Mouse (Mus musculus) liver, embryonic 16.5 days (tissue): ENCODE data around the gene Thtpa. TPM values are rescaled to one million over a fixed set of nuclear protein-coding genes. Genes with fewer than 3 reads are reported as not detected.

ENCODE experiments used
- ATAC-seq: fragments of 200-750 bp; cut with Nextera tagmentation; 2 replicates; pipeline ENCODE4 v1.8.0; 2017; ENCODE audit warnings: low read depth, mild to moderate bottlenecking, moderate number of reproducible peaks, moderate library complexity
- H3K27ac ChIP-seq: fragments of 300-500 bp; sonication (generic); 2 replicates; pipeline ENCODE4 v1.5.1; 2014; ENCODE audit warnings: mild to moderate bottlenecking, low read length
- H3K27me3 ChIP-seq: fragments of 300-500 bp; sonication (generic); 2 replicates; pipeline ENCODE4 v1.6.1; 2014; ENCODE audit warnings: low read depth, low read length, mixed read lengths; ENCODE audit not compliant: control insufficient read depth, insufficient read depth
- H3K36me3 ChIP-seq: fragments of 300-500 bp; sonication (generic); 2 replicates; pipeline ENCODE4 v1.6.1; 2014; ENCODE audit warnings: mild to moderate bottlenecking; ENCODE audit not compliant: control insufficient read depth, insufficient read depth
- H3K4me1 ChIP-seq: fragments of 300-500 bp; sonication (generic); 2 replicates; pipeline ENCODE4 v1.6.1; 2014; ENCODE audit warnings: low read depth, low read length, mixed read lengths; ENCODE audit not compliant: control insufficient read depth
- H3K4me2 ChIP-seq: fragments of 300-500 bp; sonication (generic); 2 replicates; pipeline ENCODE4 v1.6.1; 2014; ENCODE audit warnings: low read depth, low read length, mixed read lengths
- H3K4me3 ChIP-seq: fragments of 300-500 bp; sonication (generic); 2 replicates; pipeline ENCODE4 v1.5.1; 2014; ENCODE audit warnings: low read depth, mild to moderate bottlenecking, low read length
- H3K9ac ChIP-seq: fragments of 300-500 bp; sonication (generic); 2 replicates; pipeline ENCODE4 v1.6.1; 2014; ENCODE audit warnings: low read depth, low read length
- H3K9me3 ChIP-seq: fragments of 300-500 bp; sonication (generic); replicated peaks from 2 replicates; pipeline ENCODE4 v1.6.1; 2016; ENCODE audit warnings: low read length; ENCODE audit not compliant: control insufficient read depth
- WGBS: fragments of 180-500 bp; shearing (Covaris S2); extraction: QIAGEN DNeasy Blood & Tissue Kit; methylation state at CpG from one replicate; pipeline ENCODE4 v1.1.7; 2014; ENCODE audit not compliant: insufficient replicate concordance; 5-methylcytosine and 5-hydroxymethylcytosine counted together
- polyA plus RNA-seq: library from polyadenylated mRNA; unstranded; fragments of >200 nt; fragmentation: Nextera tagmentation; extraction: Ambion mirVana; gene quantifications from 2 replicates; pipeline ENCODE4 v1.2.1, GENCODE M21; 2015

Thtpa gene
- polyA plus RNA-seq, 1 experiment from 2014 or later = 5.1 TPM

- Histone ChIP-seq H3K4me1 (peaks cover 45% of the 10 kb centered on the region), H3K27ac (peak overlapping the region; percentile 49), H3K27me3 (no peaks in the 10 kb centered on the region), H3K9me3 (no peaks in the 10 kb centered on the region), H3K4me2 (peak overlapping the region; percentile 86; the same call in 1 of the 2 replicates), H3K4me3 (no peak overlapping the region), H3K36me3 (no peaks in the 10 kb centered on the region), H3K9ac (peak overlapping the region; percentile 62)
- 53% methylated on average over 7 of the region's 7 CpGs for WGBS
- no peak for ATAC-seq
Measured at GRCm38 (mm10) chr14:55061845-55062244, 32.7 kb upstream of the Thtpa start.

- Histone ChIP-seq H3K9ac (peak overlapping the region; percentile 80), H3K27me3 (no peaks in the 10 kb centered on the region), H3K4me1 (peaks cover 45% of the 10 kb centered on the region), H3K4me2 (peak overlapping the region; percentile 86), H3K4me3 (peak overlapping the region; percentile 68), H3K27ac (peak overlapping the region; percentile 86), H3K9me3 (no peaks in the 10 kb centered on the region), H3K36me3 (no peaks in the 10 kb centered on the region)
- peak; percentile 100 for ATAC-seq
- 5% methylated on average over 17 of the region's 17 CpGs for WGBS
Measured at GRCm38 (mm10) chr14:55062626-55063025, 32.0 kb upstream of the Thtpa start.

- peaks cover 45% of the 10 kb centered on the region for H3K4me1 ChIP-seq
- no peaks in the 10 kb centered on the region for H3K9me3 ChIP-seq
- ATAC-seq = no peak; the same call in 1 of the 2 replicates
- no peaks in the 10 kb centered on the region for H3K36me3 ChIP-seq
- 49% methylated on average over 5 of the region's 5 CpGs for WGBS
- H3K27me3 ChIP-seq = no peaks in the 10 kb centered on the region
- H3K9ac ChIP-seq = peak overlapping the region; percentile 80
- peak overlapping the region; percentile 86 for H3K4me2 ChIP-seq
- peak overlapping the region; percentile 86 for H3K27ac ChIP-seq
- peak overlapping the region; percentile 68 for H3K4me3 ChIP-seq
Measured at GRCm38 (mm10) chr14:55063117-55063516, 31.5 kb upstream of the Thtpa start.

- no peak for ATAC-seq
- H3K4me3 ChIP-seq = peak overlapping the region; percentile 68
- H3K36me3 ChIP-seq = no peaks in the 10 kb centered on the region
- no peaks in the 10 kb centered on the region for H3K27me3 ChIP-seq
- H3K9me3 ChIP-seq = no peaks in the 10 kb centered on the region
- peaks cover 40% of the 10 kb centered on the region for H3K4me1 ChIP-seq
- H3K27ac ChIP-seq = peak overlapping the region; percentile 86
- WGBS = 82% methylated on average over 22 of the region's 22 CpGs
- peak overlapping the region; percentile 80 for H3K9ac ChIP-seq
- peak overlapping the region; percentile 86 for H3K4me2 ChIP-seq
Measured at GRCm38 (mm10) chr14:55063581-55064381, 30.8 kb upstream of the Thtpa start.

GRCm38 (mm10) chr14:55064481-55065370 lies 29.9 kb upstream of the Thtpa start:
- 69% methylated on average over 35 of the region's 35 CpGs for WGBS
- peaks cover 31% of the 10 kb centered on the region for H3K4me1 ChIP-seq

GRCm38 (mm10) chr14:55065391-55065790 lies 29.2 kb upstream of the Thtpa start:
- no peak overlapping the region for H3K27ac ChIP-seq
- no peak overlapping the region for H3K4me2 ChIP-seq
- ATAC-seq = no peak
- no peaks in the 10 kb centered on the region for H3K27me3 ChIP-seq
- H3K4me1 ChIP-seq = peaks cover 28% of the 10 kb centered on the region
- no peak overlapping the region for H3K4me3 ChIP-seq
- 80% methylated on average over 13 of the region's 13 CpGs for WGBS
- H3K9me3 ChIP-seq = no peaks in the 10 kb centered on the region
- no peak overlapping the region for H3K9ac ChIP-seq
- H3K36me3 ChIP-seq = no peaks in the 10 kb centered on the region

More at GRCm38 (mm10) chr14:55064481-55065370, 29.9 kb upstream of the Thtpa start:
- Histone ChIP-seq H3K4me3 (peak overlapping the region; percentile 68), H3K27me3 (no peaks in the 10 kb centered on the region), H3K36me3 (no peaks in the 10 kb centered on the region), H3K9ac (no peak overlapping the region; the same call in 1 of the 2 replicates), H3K27ac (no peak overlapping the region), H3K4me2 (peak overlapping the region; percentile 86), H3K9me3 (no peaks in the 10 kb centered on the region)
- no peak for ATAC-seq

GRCm38 (mm10) chr14:55066042-55066441 lies 28.5 kb upstream of the Thtpa start:
- Histone ChIP-seq H3K27ac (no peak overlapping the region), H3K27me3 (no peaks in the 10 kb centered on the region), H3K36me3 (no peaks in the 10 kb centered on the region), H3K4me2 (no peak overlapping the region), H3K9ac (no peak overlapping the region), H3K9me3 (no peaks in the 10 kb centered on the region), H3K4me1 (peaks cover 28% of the 10 kb centered on the region), H3K4me3 (no peak overlapping the region)
- ATAC-seq = no peak
- WGBS = 82% methylated on average over 8 of the region's 8 CpGs

GRCm38 (mm10) chr14:55071756-55072155 lies 22.8 kb upstream of the Thtpa start:
- WGBS = 47% methylated on average over 19 of the region's 19 CpGs
- Histone ChIP-seq H3K9ac (no peak overlapping the region), H3K4me2 (peak overlapping the region; percentile 7; the same call in 1 of the 2 replicates)

More at GRCm38 (mm10) chr14:55071756-55072155, 22.8 kb upstream of the Thtpa start:
- Histone ChIP-seq H3K4me1 (no peaks in the 10 kb centered on the region), H3K27ac (no peak overlapping the region), H3K27me3 (no peaks in the 10 kb centered on the region), H3K4me3 (no peak overlapping the region), H3K36me3 (no peaks in the 10 kb centered on the region), H3K9me3 (no peaks in the 10 kb centered on the region)
- no peak for ATAC-seq
